Mouse (Mus musculus) embryonic fibroblast, embryonic 13.5 days (primary cell): ENCODE data around the gene Tmem132a.

Source experiments
- CTCF ChIP-seq: IDR thresholded peaks from 2 replicates; pipeline ENCODE4 v1.5.1; 2011; ENCODE audit warnings: mild to moderate bottlenecking, control low read depth, low read length, moderate library complexity, borderline replicate concordance; ENCODE audit not compliant: insufficient read depth
- POLR2A ChIP-seq: IDR thresholded peaks from 2 replicates; pipeline ENCODE4 v1.6.1; 2011; ENCODE audit warnings: low read depth, mild to moderate bottlenecking, control low read depth, low read length, moderate library complexity

GRCm38 (mm10) chr19:10839010-10839892, 30.5 kb downstream of the Tmem132a start, which contains the start of gene Slc15a3:
- TF ChIP-seq CTCF (no peak), POLR2A (no peak)
